Mouse (Mus musculus): ENCODE data around the gene Fance.
A peak's percentile ranks its signal among the peaks of the same experiment; 100 is the strongest.
"Not testable (repeated sequence)": the region's sequence is repeated elsewhere in the genome, so short reads cannot be mapped to it uniquely, and the experiment has no call there.

Fance gene

GRCm38 (mm10) chr17:28326951-28327350, 13.6 kb downstream of the Fance start:
- DNase-seq (ENCODE audit: low spot score) = no peak

DNA sequence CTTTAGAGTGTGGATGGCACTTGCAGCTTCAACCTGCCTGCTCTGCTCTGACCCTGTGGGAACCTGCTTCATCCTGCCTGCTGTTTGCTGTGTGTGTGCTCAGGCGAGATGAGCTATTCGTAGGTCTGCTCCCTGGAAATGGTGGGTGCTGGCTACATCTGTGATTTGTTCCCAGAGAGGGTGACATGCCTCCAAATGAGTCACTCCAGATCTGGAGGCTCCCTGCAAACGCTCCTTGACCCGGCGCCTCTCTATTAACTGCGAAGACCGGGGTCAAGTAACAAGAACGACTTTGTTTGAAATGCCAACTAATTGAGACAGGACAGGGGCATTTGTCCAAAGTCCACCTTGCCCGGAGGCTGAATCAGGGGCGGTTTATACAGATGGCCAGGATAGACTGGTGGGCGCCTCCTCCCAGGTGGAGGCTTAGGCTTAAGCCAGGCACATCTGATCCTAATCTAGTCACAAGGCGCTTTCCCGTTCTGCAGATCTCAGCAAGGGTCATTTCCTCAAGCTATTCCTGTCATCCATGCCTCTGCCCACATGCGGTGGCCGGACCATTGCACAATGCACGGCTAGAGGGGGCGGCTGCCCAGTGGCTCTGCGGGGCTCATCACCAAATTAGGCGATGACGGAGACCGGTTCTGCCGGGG, 14.5 kb downstream of the Fance start:
- no peak for DNase-seq (ENCODE audit: low spot score)

- peak; percentile 98 for DNase-seq (ENCODE audit: low spot score)
These were observed 15.1 kb downstream of the Fance start, which contains the start of gene Rpl10a for GRCm38 (mm10) chr17:28328366-28328928. TSS of gene Rpl10a (plus strand) at chr17:28328471.

- peak; percentile 41 for DNase-seq (ENCODE audit: low spot score)
These were observed 15.6 kb downstream of the Fance start for GRCm38 (mm10) chr17:28328946-28329345.

DNA sequence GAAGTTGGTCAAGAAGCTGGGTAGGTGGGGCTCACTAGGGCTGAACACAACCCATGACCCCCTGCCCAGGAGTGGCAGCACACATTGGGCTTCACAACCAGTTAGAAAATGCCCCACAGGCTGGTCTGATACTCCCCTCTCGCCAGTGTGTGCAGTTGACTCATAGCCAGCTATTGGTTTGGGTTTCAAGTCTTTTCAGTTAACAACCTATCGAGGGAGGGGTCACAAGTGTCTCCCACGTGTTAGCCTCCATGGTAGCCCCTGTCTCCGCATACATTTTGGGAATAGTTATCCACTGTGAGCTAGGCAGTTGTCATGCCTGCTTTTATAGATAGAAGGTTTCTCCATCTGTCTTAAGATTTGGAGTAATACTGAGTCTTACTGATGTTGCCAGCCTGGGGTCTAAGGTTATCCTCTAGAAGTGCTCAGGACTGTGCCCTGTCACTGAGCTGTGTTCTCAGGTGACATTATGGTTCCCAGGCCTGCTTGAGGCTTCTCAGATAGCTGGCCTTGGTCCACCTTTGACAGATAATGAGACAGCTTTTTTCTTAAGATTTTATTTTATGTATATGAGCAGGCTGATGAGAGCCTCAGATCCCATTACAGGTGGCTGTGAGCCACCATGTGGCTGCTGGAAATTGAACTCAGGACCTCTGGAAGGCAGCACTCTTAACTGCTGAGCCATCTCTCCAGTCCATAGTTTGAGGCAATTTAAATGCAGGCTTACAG, 16.3 kb downstream of the Fance start:
- DNase-seq (ENCODE audit: low spot score) = no peak

- DNase-seq (ENCODE audit: low spot score) = no peak
These were observed 16.9 kb downstream of the Fance start for GRCm38 (mm10) chr17:28330232-28330546.

- DNase-seq (ENCODE audit: low spot score) = not testable (repeated sequence)
These were observed 17.3 kb downstream of the Fance start for GRCm38 (mm10) chr17:28330590-28330989.

- no peak for DNase-seq (ENCODE audit: low spot score)
These were observed 18.2 kb downstream of the Fance start for GRCm38 (mm10) chr17:28331241-28332112.

GRCm38 (mm10) chr17:28332113-28332914, 19.0 kb downstream of the Fance start:
- DNase-seq (ENCODE audit: low spot score) = no peak

DNA sequence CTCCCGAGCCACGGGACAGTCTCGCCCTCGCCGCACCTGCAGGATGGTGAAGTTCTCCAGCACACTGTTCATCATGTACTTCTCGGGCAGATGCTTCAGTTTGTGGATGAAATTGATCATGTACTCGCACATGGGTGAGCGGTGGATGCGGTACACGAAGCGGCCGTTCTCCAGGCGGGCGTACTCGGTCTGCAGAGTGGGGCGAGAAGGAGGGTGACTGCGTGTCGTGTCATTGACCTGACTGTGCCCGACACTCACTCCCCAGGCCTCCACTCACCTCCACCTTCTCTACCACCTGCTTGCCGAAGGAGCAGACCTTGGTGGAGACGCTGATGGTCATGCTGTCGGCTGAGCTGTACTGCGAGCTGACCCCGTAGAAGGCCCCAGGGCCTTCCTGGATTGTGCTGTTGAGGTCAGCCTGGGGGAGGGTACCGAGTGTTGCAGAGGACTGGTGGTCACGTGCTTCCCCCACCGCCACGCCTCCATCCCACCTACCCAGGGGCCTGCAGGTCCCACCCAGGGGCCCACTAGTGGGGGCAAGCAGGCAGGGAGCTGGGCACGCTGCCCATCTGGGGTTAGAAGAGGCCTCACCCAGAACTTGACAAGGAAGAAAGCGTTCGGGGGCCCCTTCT, 19.7 kb downstream of the Fance start:
- DNase-seq (ENCODE audit: low spot score) = no peak

- no peak for DNase-seq (ENCODE audit: low spot score)
These were observed 21.9 kb downstream of the Fance start for GRCm38 (mm10) chr17:28335267-28335666.

DNA sequence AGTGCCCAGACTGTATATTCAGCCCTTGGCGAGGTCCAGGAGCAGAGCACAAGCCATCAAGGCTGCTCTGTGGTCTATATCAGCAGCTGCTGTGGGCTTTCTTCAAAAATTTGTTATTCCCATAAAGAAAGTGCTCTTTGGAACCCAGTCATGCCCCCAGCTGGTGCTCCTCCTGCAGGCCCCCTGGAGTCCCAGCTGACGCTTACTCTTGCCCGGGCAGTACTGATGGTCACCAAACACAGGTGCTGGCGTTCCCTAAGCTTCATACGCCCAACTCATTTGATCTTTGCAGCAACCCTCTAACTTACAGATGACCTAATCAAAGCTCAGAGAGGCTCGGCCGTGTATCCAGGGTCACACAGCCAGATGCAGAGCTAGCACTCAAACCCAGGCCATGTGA, 24.2 kb downstream of the Fance start:
- DNase-seq (ENCODE audit: low spot score) = no peak

GRCm38 (mm10) chr17:28340578-28340977, 27.3 kb downstream of the Fance start:
- no peak for DNase-seq (ENCODE audit: low spot score)

- DNase-seq (ENCODE audit: low spot score) = peak; percentile 90
These were observed 27.8 kb downstream of the Fance start for GRCm38 (mm10) chr17:28341091-28341490.

DNA sequence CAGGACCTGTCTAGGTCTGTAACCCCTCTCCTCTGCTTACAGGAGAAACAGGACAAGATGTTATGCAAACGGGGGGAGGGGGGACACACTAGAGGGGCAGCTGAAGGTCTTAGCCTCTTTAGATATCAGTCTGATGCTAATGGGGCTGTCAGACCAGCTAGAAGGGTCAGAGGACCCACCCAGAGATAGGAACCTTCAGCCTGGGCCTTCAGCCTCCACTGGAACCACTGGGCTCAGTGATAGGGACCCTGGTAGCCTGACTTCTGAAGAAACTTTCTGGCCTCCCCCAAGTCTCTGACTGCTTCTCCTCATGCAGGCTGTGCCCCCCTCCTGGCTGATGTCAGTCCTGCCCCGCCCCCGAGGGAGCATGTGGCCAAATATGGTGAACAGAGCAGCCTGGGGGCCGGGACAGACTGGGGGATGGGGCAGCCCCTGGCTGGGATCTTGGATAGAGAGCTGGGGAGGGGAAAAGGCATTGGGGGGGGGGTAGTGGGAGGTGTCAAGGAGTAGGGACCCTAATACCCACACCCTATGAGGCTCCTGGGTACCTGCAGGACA, 30.8 kb downstream of the Fance start:
- no peak for DNase-seq (ENCODE audit: low spot score)

- DNase-seq (ENCODE audit: low spot score) = no peak
These were observed 31.4 kb downstream of the Fance start for GRCm38 (mm10) chr17:28344670-28345069.

DNA sequence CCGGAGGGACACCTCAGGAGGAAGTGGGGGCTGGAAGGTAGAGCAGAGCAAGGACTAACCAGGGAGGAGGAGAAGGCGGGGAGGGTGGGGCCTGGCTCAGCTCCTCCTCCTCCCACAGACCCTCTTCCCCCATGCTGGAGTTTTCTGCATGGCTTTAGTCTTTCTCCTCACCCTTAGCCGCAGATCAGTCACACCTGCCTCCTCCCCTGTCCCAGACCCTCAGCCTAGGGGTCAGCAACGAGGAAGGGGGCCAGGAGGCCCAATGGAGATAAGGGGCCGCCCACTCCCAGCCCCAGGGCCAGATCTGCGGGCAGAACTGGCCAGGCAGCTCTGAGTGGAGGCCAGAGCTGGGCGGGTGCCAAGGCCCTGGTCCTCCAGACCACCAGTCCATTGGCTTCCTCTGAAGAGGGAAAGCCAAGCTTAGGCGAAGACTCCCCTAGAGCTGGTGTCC, 32.0 kb downstream of the Fance start:
- DNase-seq (ENCODE audit: low spot score) = no peak

DNA sequence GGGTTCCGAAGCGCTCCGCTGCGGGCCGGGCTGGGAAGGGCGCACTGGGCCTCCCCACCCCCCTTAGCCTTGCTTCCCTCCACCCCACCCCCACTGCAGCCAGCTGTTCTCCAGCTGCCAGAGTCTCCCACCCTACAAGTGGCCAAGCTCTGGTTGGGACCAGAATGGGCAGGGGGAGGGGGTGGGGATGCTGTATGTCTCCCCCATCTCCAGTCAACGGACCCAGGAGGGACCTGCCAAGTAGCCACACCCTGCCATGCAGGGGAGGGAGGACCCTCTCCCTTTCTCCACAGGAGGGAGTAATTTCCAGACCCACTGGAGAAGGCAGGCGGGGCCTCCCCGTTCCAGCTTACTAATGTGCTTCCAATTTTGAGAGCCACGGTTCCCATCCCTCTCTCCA, 32.6 kb downstream of the Fance start:
- no peak for DNase-seq (ENCODE audit: low spot score)

- no peak for DNase-seq (ENCODE audit: low spot score)
These were observed 34.0 kb downstream of the Fance start for GRCm38 (mm10) chr17:28347327-28347726.

- no peak for DNase-seq (ENCODE audit: low spot score)
These were observed 34.9 kb downstream of the Fance start for GRCm38 (mm10) chr17:28348211-28348610.

Data from ovary, postnatal 36 days (tissue).